Mouse (Mus musculus) midbrain, embryonic 12.5 days (tissue): ENCODE data around the gene Papolg. TPM values are rescaled to one million over a fixed set of nuclear protein-coding genes. Genes with fewer than 3 reads are reported as not detected.
"Not testable (repeated sequence)": the region's sequence is repeated elsewhere in the genome, so short reads cannot be mapped to it uniquely, and the experiment has no call there.

Source experiments
- ATAC-seq: fragments of 200-750 bp; cut with Nextera tagmentation; 2 replicates; pipeline ENCODE4 v1.8.0; 2017; ENCODE audit warnings: low read depth, moderate TSS enrichment, moderate library complexity; ENCODE audit not compliant: low FRiP score
- H3K27ac ChIP-seq: fragments of 300-500 bp; sonication (generic); replicated peaks from 2 replicates; pipeline ENCODE4 v1.5.1; 2016; ENCODE audit warnings: mild to moderate bottlenecking
- H3K27me3 ChIP-seq: fragments of 300-500 bp; sonication (generic); 2 replicates; pipeline ENCODE4 v1.6.1; 2016; ENCODE audit warnings: mild to moderate bottlenecking
- H3K36me3 ChIP-seq: fragments of 300-500 bp; sonication (generic); 2 replicates; pipeline ENCODE4 v1.6.1; 2016
- H3K4me1 ChIP-seq: fragments of 300-500 bp; sonication (generic); 2 replicates; pipeline ENCODE4 v1.6.1; 2016
- H3K4me2 ChIP-seq: fragments of 300-500 bp; sonication (generic); replicated peaks from 2 replicates; pipeline ENCODE4 v1.6.1; 2016; ENCODE audit warnings: mild to moderate bottlenecking, moderate library complexity
- H3K4me3 ChIP-seq: fragments of 300-500 bp; sonication (generic); 2 replicates; pipeline ENCODE4 v1.5.1; 2016; ENCODE audit warnings: mild to moderate bottlenecking
- H3K9ac ChIP-seq: fragments of 300-500 bp; sonication (generic); replicated peaks from 2 replicates; pipeline ENCODE4 v1.6.1; 2016; ENCODE audit warnings: mild to moderate bottlenecking, moderate library complexity
- H3K9me3 ChIP-seq: fragments of 300-500 bp; sonication (generic); 2 replicates; pipeline ENCODE4 v1.6.1; 2016; ENCODE audit warnings: mild to moderate bottlenecking
- WGBS: fragments of 180-500 bp; shearing (Covaris S2); methylation state at CpG from one replicate; pipeline ENCODE4 v1.1.7; 2016; 5-methylcytosine and 5-hydroxymethylcytosine counted together
- polyA plus RNA-seq: library from polyadenylated mRNA; unstranded; fragments of >200 nt; fragmentation: Nextera tagmentation; extraction: Ambion mirVana; gene quantifications from 2 replicates; pipeline ENCODE4 v1.2.1, GENCODE M21; 2016

Gene Papolg
- 28.3 and 28.5 TPM in 2 replicates for polyA plus RNA-seq

DNA sequence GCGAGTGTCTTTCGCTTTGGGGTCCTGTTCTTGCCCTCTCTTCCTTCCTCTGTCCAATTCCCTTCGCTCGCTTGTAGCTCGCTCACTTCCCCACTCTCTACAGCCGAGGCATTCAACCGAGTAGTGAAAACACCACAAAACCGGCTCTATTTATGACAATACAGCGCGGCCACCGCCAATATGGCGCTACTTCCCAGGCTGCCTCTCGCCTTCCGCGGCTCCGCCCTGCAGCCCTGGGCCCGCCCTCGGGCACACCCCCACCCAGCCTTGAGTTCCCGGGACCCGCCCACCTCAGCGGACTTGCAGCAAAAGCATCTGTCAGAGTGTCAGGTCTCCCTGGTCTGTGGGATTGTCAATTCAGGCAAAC lies at the start of gene Papolg:
Papolg (minus strand) TSS at position 194 of the 367 bp plus-strand sequence.
- Histone ChIP-seq H3K27ac (peak within 1 kb of the TSS; percentile 88), H3K36me3 (peaks cover 9% of the 10 kb centered on the region; the same call in 1 of the 2 replicates), H3K27me3 (peaks cover 7% of the 10 kb centered on the region; the same call in 1 of the 2 replicates), H3K4me3 (peak within 1 kb of the TSS; percentile 97), H3K4me1 (peaks cover 5% of the 10 kb centered on the region; the same call in 1 of the 2 replicates), H3K4me2 (peak within 1 kb of the TSS; percentile 68), H3K9me3 (no peaks in the 10 kb centered on the region), H3K9ac (peak within 1 kb of the TSS; percentile 97)
- 0% methylated on average over 21 of the region's 21 CpGs for WGBS
- ATAC-seq: peak; percentile 100

DNA sequence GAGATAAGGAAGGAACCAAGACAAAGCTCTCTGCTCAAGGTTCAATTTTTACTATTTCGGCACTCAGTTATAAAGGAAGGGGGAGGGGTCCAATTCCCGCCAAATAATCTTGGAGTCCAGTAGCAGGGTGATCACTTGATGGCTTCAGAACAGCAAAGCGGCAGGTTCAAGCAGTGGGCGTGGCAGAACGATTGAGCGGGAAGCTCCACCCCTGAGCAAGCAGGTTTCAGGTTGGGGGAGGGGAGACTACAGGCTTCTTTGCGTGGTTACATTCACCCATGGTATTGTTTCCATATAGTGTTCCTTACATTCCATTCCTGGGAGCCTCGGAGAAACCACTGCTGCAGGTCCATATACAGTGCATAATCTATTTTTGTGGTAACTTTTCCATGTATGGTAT lies 33.1 kb upstream of the Papolg start:
- not testable (repeated sequence) for H3K4me1 ChIP-seq, H3K4me3 ChIP-seq, H3K27ac ChIP-seq, H3K9me3 ChIP-seq, H3K9ac ChIP-seq, H3K27me3 ChIP-seq, H3K36me3 ChIP-seq, ATAC-seq
- 0 out of 2 replicates have a peak overlapping the region, but pooled peaks have one; percentile 5 for H3K4me2 ChIP-seq
- 27% methylated on average over 8 of the region's 8 CpGs for WGBS

DNA sequence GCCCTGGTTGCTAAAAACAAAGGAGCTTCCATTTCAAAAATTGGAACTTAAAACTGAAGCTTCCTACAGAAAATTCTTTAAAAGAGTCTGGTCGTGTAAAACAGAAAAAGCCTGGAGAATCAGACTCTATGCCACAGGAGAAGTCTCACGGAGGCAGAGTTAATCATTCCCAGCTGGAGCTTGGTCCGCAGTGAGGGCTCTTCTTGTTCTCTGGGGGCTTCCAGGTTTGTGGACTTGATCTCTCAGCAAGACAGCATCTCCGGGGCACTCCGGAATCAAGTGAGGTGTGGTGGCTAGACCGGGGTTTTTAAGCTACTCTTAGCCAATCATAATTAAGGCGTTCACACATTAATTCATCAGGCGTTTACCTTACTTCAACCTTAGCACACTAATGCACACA lies 32.6 kb upstream of the Papolg start:
- no peak overlapping the region for H3K4me3 ChIP-seq
- no peaks in the 10 kb centered on the region for H3K36me3 ChIP-seq
- H3K4me2 ChIP-seq: 0 out of 2 replicates have a peak overlapping the region, but pooled peaks have one; percentile 5
- no peak overlapping the region for H3K9ac ChIP-seq
- no peak overlapping the region for H3K27ac ChIP-seq
- no peaks in the 10 kb centered on the region for H3K9me3 ChIP-seq
- WGBS: 39% methylated on average over 8 of the region's 8 CpGs
- H3K27me3 ChIP-seq: no peaks in the 10 kb centered on the region
- H3K4me1 ChIP-seq: no peaks in the 10 kb centered on the region
- ATAC-seq: no peak

DNA sequence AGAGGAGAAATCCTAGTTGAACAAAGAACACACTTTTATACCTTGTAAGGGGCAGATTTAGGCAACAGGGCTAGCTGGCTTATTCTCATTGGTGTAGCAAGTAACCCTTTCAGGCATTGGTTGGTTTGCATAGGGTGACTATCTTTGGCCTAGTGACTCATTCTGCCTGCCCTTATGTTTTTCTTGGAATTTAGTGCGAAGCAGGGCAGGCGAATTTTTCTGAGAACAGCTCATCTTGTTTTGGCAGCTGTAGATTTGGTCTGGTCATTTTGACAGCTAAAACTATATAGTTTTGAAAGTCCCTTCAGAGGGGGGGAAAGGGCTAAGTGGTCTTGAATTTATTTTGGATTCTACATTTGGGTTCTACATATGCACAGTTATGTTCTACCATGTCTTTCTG lies 18.8 kb upstream of the Papolg start:
- H3K4me1 ChIP-seq, H3K27ac ChIP-seq, H3K36me3 ChIP-seq, H3K4me3 ChIP-seq, H3K9ac ChIP-seq, H3K9me3 ChIP-seq, H3K4me2 ChIP-seq, H3K27me3 ChIP-seq, ATAC-seq: not testable (repeated sequence)
- 80% methylated on average over 2 of the region's 2 CpGs for WGBS

DNA sequence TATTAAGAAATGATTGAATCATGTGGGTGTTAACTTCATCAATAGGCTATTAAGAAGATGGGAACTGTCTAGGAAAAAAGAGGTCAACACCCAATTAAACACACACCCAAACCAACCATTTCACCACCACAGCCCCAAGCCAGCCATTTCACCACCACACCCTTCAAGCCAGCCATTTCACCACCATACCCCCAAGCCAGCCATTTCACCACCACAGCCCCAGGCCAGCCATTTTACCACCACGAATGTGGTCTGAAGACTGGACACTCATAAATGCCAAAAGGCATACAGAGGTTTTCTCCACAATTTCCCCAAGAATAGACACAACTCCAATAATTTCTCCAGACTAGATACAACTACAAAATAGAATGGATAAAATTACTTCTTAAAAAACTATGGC lies 8.9 kb upstream of the Papolg start:
- WGBS: 83% methylated on average over 1 of the region's 1 CpGs

DNA sequence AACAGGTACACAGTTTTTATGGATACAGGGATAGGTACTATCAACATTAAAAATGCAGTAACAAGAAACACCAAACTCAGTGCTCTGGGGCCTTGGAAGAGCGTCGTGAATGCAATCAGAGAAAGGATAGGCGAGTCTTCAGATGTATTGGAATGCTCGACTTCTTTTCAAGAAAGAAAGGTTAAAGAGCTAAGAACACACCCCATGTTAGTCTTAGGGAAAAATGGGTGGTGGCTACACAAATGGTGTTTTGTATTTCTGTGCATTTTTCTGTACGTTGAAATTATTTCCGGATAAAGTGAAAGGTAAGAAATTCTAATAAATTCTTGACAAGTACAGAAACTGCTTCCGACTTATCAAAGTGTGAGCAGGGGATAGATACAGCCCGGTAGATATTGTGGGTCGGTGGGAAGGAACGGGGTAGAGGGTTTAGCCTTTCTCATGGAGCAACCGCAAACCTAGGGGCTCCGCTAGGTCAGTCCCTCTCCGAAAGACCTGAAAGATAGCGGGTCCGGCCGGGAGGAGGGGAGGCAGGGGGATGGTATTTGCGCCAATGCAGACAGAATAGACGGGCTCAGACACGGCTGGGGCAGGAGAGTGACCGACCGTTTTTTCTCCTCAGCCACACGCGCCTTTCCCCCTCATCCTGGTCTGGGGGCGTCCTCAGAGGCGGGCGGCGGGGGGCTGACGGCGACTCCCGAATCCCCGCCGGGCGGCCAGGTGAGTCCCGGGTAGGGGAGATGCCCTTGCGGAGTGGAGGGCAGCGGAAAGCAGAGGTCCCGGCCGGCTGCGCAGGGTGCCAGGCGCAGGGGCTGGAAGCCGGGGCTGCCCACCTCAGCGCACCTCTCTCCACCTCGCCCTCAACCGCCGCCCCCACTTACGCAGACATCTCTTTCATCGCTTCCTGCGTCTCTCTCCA lies 653 bp downstream of the Papolg start:
- H3K9me3 ChIP-seq: no peaks in the 10 kb centered on the region
- H3K27ac ChIP-seq: peak overlapping the region; percentile 88
- H3K9ac ChIP-seq: peak overlapping the region; percentile 97
- H3K27me3 ChIP-seq: peaks cover 7% of the 10 kb centered on the region; the same call in 1 of the 2 replicates
- peaks cover 12% of the 10 kb centered on the region for H3K36me3 ChIP-seq
- H3K4me2 ChIP-seq: peak overlapping the region; percentile 68
- whole genome bisulfite sequencing: 2% methylated on average over 46 of the region's 48 CpGs
- H3K4me1 ChIP-seq: peaks cover 5% of the 10 kb centered on the region; the same call in 1 of the 2 replicates
- ATAC-seq: peak; percentile 89
- peak overlapping the region; percentile 97 for H3K4me3 ChIP-seq

More for the DNA sequence above, 8.9 kb upstream of the Papolg start:
- Histone ChIP-seq H3K4me2 (no peak overlapping the region), H3K4me1 (no peaks in the 10 kb centered on the region), H3K9me3 (no peaks in the 10 kb centered on the region), H3K4me3 (no peak overlapping the region), H3K9ac (no peak overlapping the region), H3K27me3 (no peaks in the 10 kb centered on the region; the same call in 1 of the 2 replicates), H3K27ac (no peak overlapping the region), H3K36me3 (no peaks in the 10 kb centered on the region)
- ATAC-seq: no peak

DNA sequence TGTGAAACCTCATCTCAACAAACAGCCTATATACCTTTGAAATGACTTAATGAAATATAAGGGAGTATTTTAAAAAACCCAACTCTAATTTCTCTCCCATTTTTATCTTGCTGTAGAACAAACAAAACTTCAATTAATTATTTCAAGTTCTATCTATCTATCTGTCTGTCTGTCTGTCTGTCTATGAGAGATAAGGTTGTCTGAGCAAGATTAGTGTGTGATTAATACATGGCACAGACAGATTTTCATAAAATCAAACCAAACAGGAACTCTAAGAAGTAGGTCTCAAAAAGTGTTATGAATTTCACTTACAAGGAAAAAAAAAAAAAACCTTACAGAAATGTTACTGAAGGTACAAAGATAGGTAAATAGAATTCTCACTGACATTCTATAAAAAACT lies 1.5 kb downstream of the Papolg start:
- Histone ChIP-seq H3K27me3 (0 out of 2 replicates have a peak, but pooled peaks cover 7% of the 10 kb centered on the region), H3K9me3 (no peaks in the 10 kb centered on the region), H3K9ac (no peak overlapping the region), H3K4me1 (peaks cover 5% of the 10 kb centered on the region; the same call in 1 of the 2 replicates), H3K36me3 (peaks cover 20% of the 10 kb centered on the region), H3K4me2 (0 out of 2 replicates have a peak overlapping the region, but pooled peaks have one; percentile 3), H3K27ac (no peak overlapping the region), H3K4me3 (no peak overlapping the region)
- ATAC-seq: no peak

DNA sequence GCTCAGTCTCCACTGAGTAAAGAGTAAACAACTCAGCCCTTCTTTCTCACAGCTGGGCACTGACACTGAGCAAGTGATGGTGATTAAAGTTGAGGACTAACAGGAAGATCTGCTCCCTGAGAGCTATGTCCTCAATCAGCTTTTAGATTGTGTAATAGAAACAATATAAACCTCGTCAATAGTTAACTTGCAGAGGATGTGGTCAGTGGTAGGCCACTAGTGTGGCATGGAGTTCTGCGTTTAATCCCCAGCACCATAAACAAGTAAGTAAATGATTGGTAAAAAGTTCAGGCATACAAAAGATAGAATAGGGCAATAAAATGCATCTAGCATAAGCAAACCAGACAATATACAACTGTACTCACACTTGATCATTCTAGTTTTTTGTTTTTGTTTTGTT lies 30.7 kb downstream of the Papolg start:
- H3K36me3 ChIP-seq: peaks cover 75% of the 10 kb centered on the region
- H3K27me3 ChIP-seq: no peaks in the 10 kb centered on the region
- no peak overlapping the region for H3K27ac ChIP-seq
- no peaks in the 10 kb centered on the region for H3K9me3 ChIP-seq
- no peak overlapping the region for H3K4me2 ChIP-seq
- WGBS: 83% methylated on average over 2 of the region's 2 CpGs
- no peak overlapping the region for H3K4me3 ChIP-seq
- no peak overlapping the region for H3K9ac ChIP-seq
- ATAC-seq: no peak
- H3K4me1 ChIP-seq: no peaks in the 10 kb centered on the region

DNA sequence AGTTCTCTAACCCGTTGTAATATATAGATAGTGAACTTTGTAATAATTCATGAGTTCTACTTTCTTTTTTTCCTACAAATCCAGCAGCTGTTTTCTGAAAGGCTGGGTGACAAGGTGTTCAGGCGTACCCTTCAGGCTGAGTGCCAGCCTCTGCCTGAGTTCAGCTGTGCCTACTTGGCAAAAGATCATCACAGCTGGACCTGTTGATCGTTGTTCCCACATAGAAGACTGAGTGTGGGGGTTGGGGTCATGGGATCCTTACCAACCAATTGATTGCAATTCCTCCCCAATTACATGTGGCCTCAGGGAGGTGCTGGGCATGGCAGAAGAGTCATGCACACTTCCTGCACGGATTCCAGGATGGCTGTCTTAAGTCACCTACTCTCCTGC lies 38.3 kb downstream of the Papolg start:
- no peaks in the 10 kb centered on the region for H3K9me3 ChIP-seq
- no peak overlapping the region for H3K4me3 ChIP-seq
- 91% methylated on average over 4 of the region's 4 CpGs for WGBS
- no peak overlapping the region for H3K9ac ChIP-seq
- H3K4me2 ChIP-seq: no peak overlapping the region
- no peaks in the 10 kb centered on the region for H3K4me1 ChIP-seq
- no peak overlapping the region for H3K27ac ChIP-seq
- no peaks in the 10 kb centered on the region for H3K27me3 ChIP-seq
- no peak for ATAC-seq
- H3K36me3 ChIP-seq: peaks cover 52% of the 10 kb centered on the region

DNA sequence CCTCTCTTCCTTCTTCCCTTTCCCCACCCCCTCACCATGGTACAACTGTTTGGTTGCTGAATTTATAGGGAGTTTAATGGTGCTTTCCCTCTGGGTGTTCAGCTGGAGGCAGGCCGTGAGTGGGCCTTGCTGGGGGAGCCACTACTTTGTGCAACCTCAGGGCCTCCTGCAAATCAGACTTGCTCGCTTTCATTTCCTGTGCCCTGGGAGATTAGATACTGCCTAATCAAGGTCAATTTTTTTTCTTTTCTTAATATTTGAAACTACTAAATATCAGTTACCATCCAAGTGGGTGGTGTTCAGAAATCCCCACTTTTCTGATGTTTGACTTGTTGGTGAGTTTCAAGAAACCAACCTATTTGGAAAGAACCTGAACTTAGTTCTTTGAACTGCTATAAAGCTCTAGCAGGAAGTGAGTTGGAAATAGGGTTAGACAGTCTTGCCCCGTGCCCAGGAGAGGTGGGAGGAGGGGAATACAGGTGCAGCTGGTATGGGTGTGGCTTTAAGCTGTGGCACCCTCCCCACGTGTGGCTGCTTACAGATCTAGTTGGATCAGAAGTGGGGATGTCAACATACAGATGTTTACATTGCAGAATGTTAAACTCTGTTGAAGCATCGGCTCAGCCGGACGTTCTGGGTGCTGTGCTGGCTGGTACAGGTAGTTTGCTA lies 38.9 kb downstream of the Papolg start:
- no peaks in the 10 kb centered on the region for H3K9me3 ChIP-seq
- H3K27ac ChIP-seq: no peak overlapping the region
- no peak for ATAC-seq
- no peak overlapping the region for H3K4me2 ChIP-seq
- no peak overlapping the region for H3K9ac ChIP-seq
- WGBS: 92% methylated on average over 7 of the region's 7 CpGs
- H3K36me3 ChIP-seq: peaks cover 49% of the 10 kb centered on the region
- no peaks in the 10 kb centered on the region for H3K4me1 ChIP-seq
- no peaks in the 10 kb centered on the region for H3K27me3 ChIP-seq
- no peak overlapping the region for H3K4me3 ChIP-seq

DNA sequence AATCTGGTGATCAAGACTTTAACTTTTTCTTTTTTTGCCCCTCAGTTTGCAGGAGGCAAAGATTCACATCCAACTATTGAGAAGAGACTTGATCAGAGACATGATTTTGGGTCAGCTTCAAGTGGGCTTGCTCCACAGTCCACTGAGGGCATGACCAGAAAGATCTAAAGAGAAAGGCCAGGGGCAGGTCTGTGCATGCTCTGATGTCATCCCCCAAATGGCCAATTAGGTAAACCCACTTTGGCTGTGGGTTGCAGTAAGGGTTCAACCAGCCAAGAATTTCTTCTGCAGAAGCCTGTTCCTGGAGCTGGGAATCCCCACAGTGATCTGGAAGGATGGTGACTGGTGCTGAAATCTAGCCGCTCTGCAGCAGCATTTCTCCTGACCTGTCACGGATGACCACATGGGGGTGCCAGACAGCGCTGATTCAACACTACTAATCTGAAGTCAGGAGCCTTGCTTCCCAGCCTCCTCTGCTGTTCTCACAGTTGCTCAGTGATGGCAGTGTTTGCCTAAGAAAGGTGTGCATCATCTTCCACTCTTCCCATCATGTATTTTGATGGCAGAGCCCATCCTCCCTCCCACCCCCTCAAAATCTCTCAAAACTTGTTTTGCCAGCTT lies 39.8 kb downstream of the Papolg start:
- Histone ChIP-seq H3K4me2 (no peak overlapping the region), H3K36me3 (peaks cover 40% of the 10 kb centered on the region), H3K27ac (no peak overlapping the region), H3K4me3 (no peak overlapping the region), H3K27me3 (no peaks in the 10 kb centered on the region), H3K9me3 (no peaks in the 10 kb centered on the region), H3K4me1 (no peaks in the 10 kb centered on the region), H3K9ac (no peak overlapping the region)
- WGBS: 13% methylated on average over 3 of the region's 3 CpGs
- peak; percentile 74 for ATAC-seq

DNA sequence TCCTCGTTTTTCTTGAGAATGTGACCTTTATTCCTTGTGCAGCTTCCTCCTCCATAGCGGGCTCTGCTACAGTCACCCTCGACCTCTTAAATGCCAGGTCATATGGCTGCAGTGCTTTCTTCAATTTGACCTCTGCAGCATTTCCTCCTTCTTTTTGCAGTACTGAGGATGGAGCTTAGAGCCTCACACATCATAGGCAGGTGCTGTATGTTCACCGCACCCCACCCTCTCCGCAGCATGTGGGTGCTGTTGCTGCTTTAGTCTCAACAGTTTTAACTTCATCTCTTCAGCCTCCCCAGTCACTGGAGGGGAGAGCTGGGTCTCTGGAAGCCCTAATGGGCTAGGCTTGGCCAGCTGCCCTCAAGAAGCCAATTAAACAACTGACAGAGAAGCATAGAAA lies 41.7 kb downstream of the Papolg start:
- Histone ChIP-seq H3K27ac (no peak overlapping the region), H3K4me2 (no peak overlapping the region), H3K9ac (no peak overlapping the region), H3K9me3 (no peaks in the 10 kb centered on the region), H3K36me3 (peaks cover 22% of the 10 kb centered on the region), H3K27me3 (no peaks in the 10 kb centered on the region), H3K4me1 (no peaks in the 10 kb centered on the region), H3K4me3 (no peak overlapping the region)
- 78% methylated on average over 5 of the region's 5 CpGs for WGBS
- ATAC-seq: no peak
